Mouse (Mus musculus) hindbrain, embryonic 12.5 days (tissue): ENCODE measurements around the gene Tmem179b. TPM values are rescaled to one million over a fixed set of nuclear protein-coding genes. Genes with fewer than 3 reads are reported as not detected.
"Not testable (repeated sequence)": the region's sequence is repeated elsewhere in the genome, so short reads cannot be mapped to it uniquely, and the experiment has no call there.

Source experiments
- ATAC-seq: fragments of 200-750 bp; cut with Nextera tagmentation; 2 replicates; pipeline ENCODE4 v1.8.0; 2017; ENCODE audit warnings: moderate TSS enrichment; ENCODE audit not compliant: low FRiP score
- H3K27ac ChIP-seq: fragments of 300-500 bp; sonication (generic); 2 replicates; pipeline ENCODE4 v1.5.1; 2016; ENCODE audit warnings: mild to moderate bottlenecking
- H3K27me3 ChIP-seq: fragments of 300-500 bp; sonication (generic); 2 replicates; pipeline ENCODE4 v1.6.1; 2016; ENCODE audit warnings: mild to moderate bottlenecking
- H3K36me3 ChIP-seq: fragments of 300-500 bp; sonication (generic); 2 replicates; pipeline ENCODE4 v1.6.1; 2016; ENCODE audit warnings: mild to moderate bottlenecking
- H3K4me1 ChIP-seq: fragments of 300-500 bp; sonication (generic); 2 replicates; pipeline ENCODE4 v1.6.1; 2016
- H3K4me2 ChIP-seq: fragments of 300-500 bp; sonication (generic); replicated peaks from 2 replicates; pipeline ENCODE4 v1.6.1; 2016; ENCODE audit warnings: mild to moderate bottlenecking
- H3K4me3 ChIP-seq: fragments of 300-500 bp; sonication (generic); 2 replicates; pipeline ENCODE4 v1.5.1; 2016; ENCODE audit warnings: mild to moderate bottlenecking
- H3K9ac ChIP-seq: fragments of 300-500 bp; sonication (generic); 2 replicates; pipeline ENCODE4 v1.6.1; 2016; ENCODE audit warnings: mild to moderate bottlenecking, moderate library complexity
- H3K9me3 ChIP-seq: fragments of 300-500 bp; sonication (generic); replicated peaks from 2 replicates; pipeline ENCODE4 v1.6.1; 2016; ENCODE audit warnings: mild to moderate bottlenecking
- WGBS: fragments of 180-500 bp; shearing (Covaris S2); methylation state at CpG from one replicate; pipeline ENCODE4 v1.1.7; 2016; 5-methylcytosine and 5-hydroxymethylcytosine counted together
- polyA plus RNA-seq: library from polyadenylated mRNA; unstranded; fragments of >200 nt; fragmentation: Nextera tagmentation; extraction: Ambion mirVana; gene quantifications from 2 replicates; pipeline ENCODE4 v1.2.1, GENCODE M21; 2016

The Tmem179b gene
- polyA plus RNA-seq, 1 experiment from 2014 or later = 39.7 TPM

GRCm38 (mm10) chr19:8740603-8741002, 33.7 kb downstream of the Tmem179b start, which contains the start of gene 1700092M07Rik:
TSS of gene 1700092M07Rik (plus strand) at chr19:8740718.
- 64% methylated on average over 14 of the region's 14 CpGs for WGBS
- peaks cover 45% of the 10 kb centered on the region for H3K36me3 ChIP-seq

GRCm38 (mm10) chr19:8739646-8740045, 34.6 kb downstream of the Tmem179b start:
- Histone ChIP-seq H3K4me3 (no peak overlapping the region), H3K4me2 (no peak overlapping the region), H3K4me1 (peaks cover 31% of the 10 kb centered on the region), H3K27ac (no peak overlapping the region), H3K36me3 (peaks cover 36% of the 10 kb centered on the region), H3K9me3 (no peaks in the 10 kb centered on the region), H3K27me3 (no peaks in the 10 kb centered on the region), H3K9ac (no peak overlapping the region)
- WGBS = 88% methylated on average over 6 of the region's 6 CpGs
- ATAC-seq = no peak

More at GRCm38 (mm10) chr19:8740603-8741002, 33.7 kb downstream of the Tmem179b start, which contains the start of gene 1700092M07Rik:
- H3K4me3 ChIP-seq = peak within 1 kb of the TSS; percentile 89
- no peak for ATAC-seq
- H3K9ac ChIP-seq = peak within 1 kb of the TSS; percentile 89
- peak within 1 kb of the TSS; percentile 95 for H3K27ac ChIP-seq
- H3K4me2 ChIP-seq = peak within 1 kb of the TSS; percentile 98
- H3K4me1 ChIP-seq = peaks cover 27% of the 10 kb centered on the region
- H3K27me3 ChIP-seq = no peaks in the 10 kb centered on the region
- no peaks in the 10 kb centered on the region for H3K9me3 ChIP-seq

- ATAC-seq = no peak
- no peak overlapping the region for H3K27ac ChIP-seq
- peaks cover 34% of the 10 kb centered on the region for H3K36me3 ChIP-seq
- WGBS = 89% methylated on average over 7 of the region's 7 CpGs
- H3K9ac ChIP-seq = no peak overlapping the region
- peaks cover 31% of the 10 kb centered on the region for H3K4me1 ChIP-seq
- no peak overlapping the region for H3K4me3 ChIP-seq
- no peaks in the 10 kb centered on the region for H3K9me3 ChIP-seq
- H3K27me3 ChIP-seq = no peaks in the 10 kb centered on the region
- H3K4me2 ChIP-seq = no peak overlapping the region
Observed at GRCm38 (mm10) chr19:8738911-8739310, 35.4 kb downstream of the Tmem179b start.

GRCm38 (mm10) chr19:8736160-8736467, 38.2 kb downstream of the Tmem179b start:
- Histone ChIP-seq H3K36me3 (peaks cover 32% of the 10 kb centered on the region), H3K9me3 (no peaks in the 10 kb centered on the region), H3K27ac (peak overlapping the region; percentile 64), H3K4me3 (peak overlapping the region; percentile 72), H3K9ac (peak overlapping the region; percentile 76), H3K27me3 (no peaks in the 10 kb centered on the region), H3K4me2 (peak overlapping the region; percentile 86), H3K4me1 (peaks cover 18% of the 10 kb centered on the region)
- 3% methylated on average over 11 of the region's 11 CpGs for WGBS
- peak; percentile 33 for ATAC-seq

- peak within 1 kb of the TSS; percentile 72 for H3K4me3 ChIP-seq
- peak within 1 kb of the TSS; percentile 64 for H3K27ac ChIP-seq
- peaks cover 31% of the 10 kb centered on the region for H3K36me3 ChIP-seq
- ATAC-seq = peak; percentile 95
- H3K9me3 ChIP-seq = no peaks in the 10 kb centered on the region
- H3K4me1 ChIP-seq = peaks cover 13% of the 10 kb centered on the region
- peak within 1 kb of the TSS; percentile 86 for H3K4me2 ChIP-seq
- WGBS = under 1% methylated on average over 32 of the region's 32 CpGs
- peak within 1 kb of the TSS; percentile 76 for H3K9ac ChIP-seq
- no peaks in the 10 kb centered on the region for H3K27me3 ChIP-seq
Observed at GRCm38 (mm10) chr19:8735389-8736159, 38.7 kb downstream of the Tmem179b start, which contains the start of gene Wdr74. TSS of gene Wdr74 (plus strand) at chr19:8735827.

- H3K4me2 ChIP-seq = no peak overlapping the region
- peaks cover 18% of the 10 kb centered on the region for H3K36me3 ChIP-seq
- no peaks in the 10 kb centered on the region for H3K27me3 ChIP-seq
- no peak overlapping the region for H3K9ac ChIP-seq
- no peaks in the 10 kb centered on the region for H3K9me3 ChIP-seq
- peaks cover 10% of the 10 kb centered on the region; the same call in 1 of the 2 replicates for H3K4me1 ChIP-seq
- no peak overlapping the region for H3K4me3 ChIP-seq
- no peak overlapping the region for H3K27ac ChIP-seq
- no peak for ATAC-seq
- WGBS = 84% methylated on average over 3 of the region's 3 CpGs
Observed at GRCm38 (mm10) chr19:8734334-8734733, 39.9 kb downstream of the Tmem179b start.

GRCm38 (mm10) chr19:8728335-8729099, 45.8 kb downstream of the Tmem179b start:
- ATAC-seq = not testable (repeated sequence)

GRCm38 (mm10) chr19:8727495-8728114, 46.7 kb downstream of the Tmem179b start:
- Histone ChIP-seq H3K4me1 (peaks cover 14% of the 10 kb centered on the region), H3K27ac (no peak overlapping the region), H3K4me3 (no peak overlapping the region), H3K36me3 (peaks cover 30% of the 10 kb centered on the region), H3K27me3 (no peaks in the 10 kb centered on the region), H3K9ac (no peak overlapping the region), H3K4me2 (no peak overlapping the region), H3K9me3 (no peaks in the 10 kb centered on the region)
- WGBS = 28% methylated on average over 5 of the region's 5 CpGs
- no peak for ATAC-seq

More at GRCm38 (mm10) chr19:8728335-8729099, 45.8 kb downstream of the Tmem179b start:
- H3K4me1 ChIP-seq = peaks cover 14% of the 10 kb centered on the region
- WGBS = 50% methylated on average over 3 of the region's 3 CpGs
- H3K4me2 ChIP-seq, H3K9ac ChIP-seq, H3K27ac ChIP-seq, H3K4me3 ChIP-seq, H3K9me3 ChIP-seq, H3K27me3 ChIP-seq: not testable (repeated sequence)
- H3K36me3 ChIP-seq = peaks cover 30% of the 10 kb centered on the region

GRCm38 (mm10) chr19:8726609-8727390, 47.5 kb downstream of the Tmem179b start:
- Histone ChIP-seq H3K4me2 (no peak overlapping the region), H3K27ac (no peak overlapping the region), H3K4me1 (peaks cover 22% of the 10 kb centered on the region), H3K36me3 (peaks cover 30% of the 10 kb centered on the region), H3K27me3 (no peaks in the 10 kb centered on the region), H3K9ac (no peak overlapping the region), H3K4me3 (no peak overlapping the region), H3K9me3 (no peaks in the 10 kb centered on the region)
- WGBS = 21% methylated on average over 3 of the region's 3 CpGs
- no peak for ATAC-seq

- no peak overlapping the region for H3K27ac ChIP-seq
- peaks cover 26% of the 10 kb centered on the region for H3K4me1 ChIP-seq
- no peak for ATAC-seq
- H3K36me3 ChIP-seq = peaks cover 30% of the 10 kb centered on the region
- 55% methylated on average over 4 of the region's 4 CpGs for WGBS
- H3K27me3 ChIP-seq = no peaks in the 10 kb centered on the region
- no peaks in the 10 kb centered on the region for H3K9me3 ChIP-seq
- H3K9ac ChIP-seq = peak overlapping the region; percentile 91
- peak overlapping the region; percentile 76 for H3K4me2 ChIP-seq
- peak overlapping the region; percentile 76 for H3K4me3 ChIP-seq
Observed at GRCm38 (mm10) chr19:8725081-8725613, 49.1 kb downstream of the Tmem179b start.

- no peaks in the 10 kb centered on the region for H3K9me3 ChIP-seq
Observed at GRCm38 (mm10) chr19:8724392-8724791, 49.9 kb downstream of the Tmem179b start.

More at GRCm38 (mm10) chr19:8724392-8724791, 49.9 kb downstream of the Tmem179b start:
- WGBS = 4% methylated on average over 2 of the region's 2 CpGs
- H3K9ac ChIP-seq = peak overlapping the region; percentile 91
- peak overlapping the region; percentile 76 for H3K4me3 ChIP-seq
- no peak for ATAC-seq
- H3K4me1 ChIP-seq = peaks cover 26% of the 10 kb centered on the region
- peak overlapping the region; percentile 76 for H3K4me2 ChIP-seq
- no peak overlapping the region for H3K27ac ChIP-seq
- no peaks in the 10 kb centered on the region for H3K27me3 ChIP-seq
- H3K36me3 ChIP-seq = peaks cover 30% of the 10 kb centered on the region
